Mouse (Mus musculus) liver, adult 2 months (tissue): ENCODE results near the gene Bmp6. TPM values are rescaled to one million over a fixed set of nuclear protein-coding genes. Genes with fewer than 3 reads are reported as not detected.

ENCODE experiments used
- DNase-seq: peaks from one replicate; pipeline ENCODE4 v3.0.0-alpha.2; 2011; ENCODE audit warnings: low read depth, low spot score; ENCODE audit errors: extremely low read depth
- H3K27ac ChIP-seq: fragments of 200-500 bp; replicated peaks from 2 replicates; pipeline ENCODE4 v1.5.1; 2012; ENCODE audit warnings: low read depth, mild to moderate bottlenecking, control low read depth, inconsistent platforms, low read length; ENCODE audit not compliant: insufficient read depth
- H3K27me3 ChIP-seq: fragments of 200-500 bp; 2 replicates; pipeline ENCODE4 v1.6.1; 2012; ENCODE audit warnings: mild to moderate bottlenecking, moderate library complexity, low read length, inconsistent platforms; ENCODE audit not compliant: control insufficient read depth, insufficient read depth
- H3K36me3 ChIP-seq: fragments of 200-500 bp; 2 replicates; pipeline ENCODE4 v1.6.1; 2012; ENCODE audit warnings: low read length, inconsistent platforms; ENCODE audit not compliant: control insufficient read depth, insufficient read depth
- H3K4me1 ChIP-seq: fragments of 200-500 bp; 2 replicates; pipeline ENCODE4 v1.6.1; 2011; ENCODE audit warnings: low read length; ENCODE audit not compliant: control insufficient read depth, insufficient read depth
- H3K4me3 ChIP-seq: fragments of 200-500 bp; 2 replicates; pipeline ENCODE4 v1.5.1; 2011; ENCODE audit warnings: low read depth, mild to moderate bottlenecking, control low read depth, low read length, moderate library complexity; ENCODE audit not compliant: insufficient read depth
- H3K79me2 ChIP-seq: fragments of 200-500 bp; 2 replicates; pipeline ENCODE4 v1.6.1; 2012; ENCODE audit warnings: inconsistent platforms, mild to moderate bottlenecking, low read length, moderate library complexity; ENCODE audit not compliant: control insufficient read depth, insufficient read depth
- H3K9ac ChIP-seq: fragments of 200-500 bp; 2 replicates; pipeline ENCODE4 v1.6.1; 2012; ENCODE audit warnings: low read depth, mild to moderate bottlenecking, control low read depth, inconsistent platforms, low read length
- CTCF ChIP-seq: fragments of 200-500 bp; IDR thresholded peaks from 2 replicates; pipeline ENCODE4 v1.5.1; 2011; ENCODE audit warnings: low read depth, low read length, control low read depth
- POLR2A ChIP-seq: fragments of 200-500 bp; IDR thresholded peaks from 2 replicates; pipeline ENCODE4 v1.6.1; 2011; ENCODE audit warnings: low read length, control low read depth; ENCODE audit not compliant: insufficient read depth; ENCODE audit errors: extremely low read depth
- WGBS: fragments of 180-500 bp; shearing (Covaris S2); methylation state at CpG from one replicate; pipeline ENCODE4 v1.1.7; 2018; 5-methylcytosine and 5-hydroxymethylcytosine counted together
- polyA plus RNA-seq: library from polyadenylated mRNA; depleted of rRNA; stranded (reverse); fragments of >200 nt; gene quantifications from 2 replicates; pipeline ENCODE4 v1.2.3, GENCODE M21; 2012
- total RNA-seq: library from RNA; depleted of rRNA; stranded (reverse); fragments of >200 nt; gene quantifications from 2 replicates; pipeline ENCODE4 v1.2.3, GENCODE M21; 2014

Bmp6 gene
- total and polyA plus RNA-seq, 2 experiments = 2.6 to 2.9 TPM

- H3K4me3 ChIP-seq = peak overlapping the region; percentile 67
- TF ChIP-seq CTCF (no peak), POLR2A (peak; percentile 77)
- H3K9ac ChIP-seq = peak overlapping the region; percentile 84
- H3K79me2 ChIP-seq = peaks cover 6% of the 10 kb centered on the region; the same call in 1 of the 2 replicates
- H3K4me1 ChIP-seq = peaks cover 18% of the 10 kb centered on the region
- peak; percentile 67 for DNase-seq
- H3K27me3 ChIP-seq = no peaks in the 10 kb centered on the region
- peak overlapping the region; percentile 91 for H3K27ac ChIP-seq
- WGBS = under 1% methylated on average over 79 of the region's 87 CpGs
- H3K36me3 ChIP-seq = peaks cover under 1% of the 10 kb centered on the region; the same call in 1 of the 2 replicates
These were observed 183.1 kb downstream of the Bmp6 start for GRCm38 (mm10) chr13:38527797-38528650.

GRCm38 (mm10) chr13:38528687-38529294 lies 183.9 kb downstream of the Bmp6 start, which contains the start of gene Txndc5:
Gene Txndc5, minus strand, starts transcription at chr13:38528824.
- H3K4me1 ChIP-seq = peaks cover 14% of the 10 kb centered on the region
- TF ChIP-seq CTCF (no peak), POLR2A (no peak)

GRCm38 (mm10) chr13:38529576-38529975 lies 184.7 kb downstream of the Bmp6 start:
- peaks cover 5% of the 10 kb centered on the region; the same call in 1 of the 2 replicates for H3K79me2 ChIP-seq
- 78% methylated on average over 6 of the region's 6 CpGs for WGBS
- H3K27me3 ChIP-seq = no peaks in the 10 kb centered on the region
- no peak overlapping the region for H3K9ac ChIP-seq
- TF ChIP-seq POLR2A (no peak), CTCF (no peak)
- no peak overlapping the region for H3K27ac ChIP-seq
- no peaks in the 10 kb centered on the region for H3K36me3 ChIP-seq
- DNase-seq = no peak
- H3K4me1 ChIP-seq = peaks cover 11% of the 10 kb centered on the region
- no peak overlapping the region for H3K4me3 ChIP-seq

More at GRCm38 (mm10) chr13:38528687-38529294, 183.9 kb downstream of the Bmp6 start, which contains the start of gene Txndc5:
- WGBS = 36% methylated on average over 9 of the region's 9 CpGs
- Histone ChIP-seq H3K36me3 (no peaks in the 10 kb centered on the region), H3K27me3 (no peaks in the 10 kb centered on the region), H3K9ac (peak within 1 kb of the TSS; percentile 84), H3K4me3 (peak within 1 kb of the TSS; percentile 67), H3K27ac (peak within 1 kb of the TSS; percentile 91), H3K79me2 (peaks cover 5% of the 10 kb centered on the region; the same call in 1 of the 2 replicates)
- peak; percentile 72 for DNase-seq

GRCm38 (mm10) chr13:38531498-38531897 lies 186.6 kb downstream of the Bmp6 start:
- Histone ChIP-seq H3K27me3 (no peaks in the 10 kb centered on the region), H3K4me1 (peaks cover 5% of the 10 kb centered on the region), H3K9ac (no peak overlapping the region), H3K79me2 (peaks cover 5% of the 10 kb centered on the region; the same call in 1 of the 2 replicates), H3K4me3 (no peak overlapping the region), H3K27ac (no peak overlapping the region), H3K36me3 (no peaks in the 10 kb centered on the region)
- TF ChIP-seq POLR2A = no peak
- no peak for TF ChIP-seq CTCF
- WGBS = 96% methylated on average over 4 of the region's 4 CpGs
- no peak for DNase-seq

- Histone ChIP-seq H3K4me3 (no peak overlapping the region), H3K79me2 (no peaks in the 10 kb centered on the region), H3K9ac (no peak overlapping the region), H3K36me3 (no peaks in the 10 kb centered on the region), H3K27me3 (no peaks in the 10 kb centered on the region), H3K4me1 (peaks cover 4% of the 10 kb centered on the region), H3K27ac (no peak overlapping the region)
- TF ChIP-seq CTCF = no peak
- no peak for TF ChIP-seq POLR2A
- DNase-seq = no peak
- 85% methylated on average over 10 of the region's 10 CpGs for WGBS
These were observed 188.6 kb downstream of the Bmp6 start for GRCm38 (mm10) chr13:38533461-38533860.

- peaks cover under 1% of the 10 kb centered on the region for H3K4me1 ChIP-seq
- H3K79me2 ChIP-seq = no peaks in the 10 kb centered on the region
- no peaks in the 10 kb centered on the region for H3K27me3 ChIP-seq
- 68% methylated on average over 6 of the region's 6 CpGs for WGBS
- no peak for DNase-seq
- no peak overlapping the region for H3K9ac ChIP-seq
- no peak for TF ChIP-seq CTCF
- TF ChIP-seq POLR2A = no peak
- no peak overlapping the region for H3K27ac ChIP-seq
- H3K4me3 ChIP-seq = no peak overlapping the region
- no peaks in the 10 kb centered on the region for H3K36me3 ChIP-seq
These were observed 189.1 kb downstream of the Bmp6 start for GRCm38 (mm10) chr13:38534016-38534415.
